Mouse (Mus musculus): ENCODE results near the gene Itgb4.
"Not testable (repeated sequence)": the region's sequence is repeated elsewhere in the genome, so short reads cannot be mapped to it uniquely, and the experiment has no call there.

Gene Itgb4

DNA sequence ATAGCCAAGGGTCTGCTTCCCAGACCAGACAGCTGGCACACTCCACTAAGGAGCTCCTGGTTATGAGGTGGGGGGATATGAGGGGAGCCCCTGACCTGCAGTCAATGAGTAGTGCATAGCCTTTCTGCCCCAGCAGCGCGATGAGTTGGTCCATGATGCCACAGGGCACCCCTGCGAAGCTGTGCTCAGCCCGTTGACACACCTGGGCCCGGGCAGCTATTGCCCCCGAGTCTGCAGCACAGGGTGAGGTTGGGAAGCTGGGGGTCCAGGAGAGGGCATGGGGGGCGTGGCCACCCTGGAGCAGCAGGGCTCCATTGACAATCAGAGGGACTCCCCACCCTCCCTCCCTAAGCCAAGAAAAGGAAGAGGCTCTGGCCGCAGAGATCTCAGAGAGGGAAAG is 35.6 kb downstream of the Itgb4 start:
- DNase-seq = peak; percentile 18

- DNase-seq = no peak
These were observed 36.4 kb downstream of the Itgb4 start for GRCm38 (mm10) chr11:116010948-116011347.

- peak; percentile 38 for DNase-seq
These were observed 37.2 kb downstream of the Itgb4 start for GRCm38 (mm10) chr11:116011529-116012261.

DNA sequence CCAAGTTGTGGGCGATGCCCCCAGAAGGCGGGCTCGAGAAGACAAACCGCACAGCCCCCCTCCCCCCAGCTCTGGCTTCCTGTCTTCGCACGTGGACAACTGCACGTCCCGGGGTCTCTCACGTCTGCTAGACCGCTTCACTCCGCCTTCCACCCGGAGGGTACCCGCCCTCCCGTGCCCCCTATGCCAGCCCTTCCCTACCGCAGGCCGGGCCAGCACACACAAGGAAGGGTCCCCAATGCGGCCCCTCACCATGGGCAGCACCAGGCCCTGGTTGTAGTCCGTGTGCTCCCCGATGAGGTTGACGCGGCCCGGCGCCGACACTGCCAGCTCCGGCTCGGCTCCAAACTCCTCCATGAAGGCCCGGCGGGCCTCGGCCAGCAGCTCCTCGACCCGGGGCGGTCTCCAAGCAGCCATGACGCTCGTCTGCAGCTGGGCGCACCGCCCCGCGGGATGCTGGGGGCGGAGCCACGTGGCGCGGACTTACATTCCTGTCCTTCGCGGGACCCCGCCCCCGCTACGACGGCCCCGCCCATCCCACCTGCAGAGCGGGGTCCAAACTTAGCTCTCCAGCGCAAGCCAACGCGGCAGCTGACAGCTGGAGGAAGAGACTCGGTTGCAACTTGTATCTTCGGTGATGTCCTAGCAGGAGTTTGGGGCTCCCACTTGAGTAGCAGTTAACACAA is 37.9 kb downstream of the Itgb4 start, which contains the start of gene Galk1:
Gene Galk1, minus strand, starts transcription at position 458 of the 686 bp plus-strand sequence.
- DNase-seq = peak; percentile 99

DNA sequence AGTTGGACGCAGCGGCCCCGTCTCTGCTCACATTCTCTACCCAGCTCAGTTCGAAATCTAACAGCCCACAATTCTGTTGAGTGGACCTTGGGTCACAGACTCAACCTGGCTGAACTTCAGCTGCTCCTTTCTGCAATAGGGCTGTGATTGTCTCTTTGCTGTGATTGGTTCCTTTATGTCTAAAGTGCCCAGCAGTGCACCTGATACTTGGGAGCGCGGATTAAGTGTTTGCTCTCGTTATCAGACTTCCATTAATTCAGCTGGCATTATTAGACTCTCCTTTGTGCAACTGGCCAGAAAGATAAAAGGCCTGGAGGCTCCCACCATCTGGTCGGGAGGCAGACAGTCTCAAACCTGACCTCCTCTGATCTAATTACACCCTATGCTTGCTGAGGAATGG is 40.3 kb downstream of the Itgb4 start:
- DNase-seq = no peak

DNA sequence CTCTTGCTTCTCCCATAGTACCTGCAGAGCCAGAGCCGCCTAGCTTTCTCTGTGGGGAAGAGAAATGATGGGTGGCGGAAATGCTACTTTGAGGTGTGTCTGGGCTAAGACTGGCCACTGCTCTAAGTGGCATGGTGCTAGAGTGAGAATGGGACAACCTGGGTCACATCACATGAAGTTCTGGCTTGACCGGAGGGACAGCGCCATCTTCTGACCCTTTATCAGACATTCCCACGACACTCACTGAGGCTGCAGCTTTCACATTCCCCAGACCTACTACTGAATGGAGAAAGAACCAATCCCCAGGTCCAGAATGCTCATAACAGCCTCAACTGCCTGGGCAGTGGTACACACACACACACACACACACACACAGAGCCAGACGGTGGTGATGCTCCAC is 43.6 kb downstream of the Itgb4 start:
- DNase-seq = peak; percentile 52

DNA sequence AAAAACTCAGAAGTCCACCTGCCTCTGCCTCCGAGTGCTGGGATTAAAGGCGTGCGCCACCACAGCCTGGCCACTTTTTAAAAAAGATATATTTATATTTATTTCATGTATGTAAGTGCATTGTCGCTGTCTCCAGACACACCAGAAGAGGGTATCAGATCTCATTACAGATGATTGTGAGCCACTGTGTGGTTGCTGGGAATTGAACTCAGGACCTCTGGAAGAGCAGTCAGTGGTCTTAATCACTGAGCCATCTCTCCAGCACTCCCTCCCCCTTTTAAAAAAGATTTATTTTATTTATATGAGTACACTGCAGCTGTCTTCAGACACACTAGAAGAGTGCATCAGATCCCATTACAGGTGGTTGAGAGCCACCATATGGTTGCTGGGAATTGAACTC is 44.4 kb downstream of the Itgb4 start:
- not testable (repeated sequence) for DNase-seq

DNA sequence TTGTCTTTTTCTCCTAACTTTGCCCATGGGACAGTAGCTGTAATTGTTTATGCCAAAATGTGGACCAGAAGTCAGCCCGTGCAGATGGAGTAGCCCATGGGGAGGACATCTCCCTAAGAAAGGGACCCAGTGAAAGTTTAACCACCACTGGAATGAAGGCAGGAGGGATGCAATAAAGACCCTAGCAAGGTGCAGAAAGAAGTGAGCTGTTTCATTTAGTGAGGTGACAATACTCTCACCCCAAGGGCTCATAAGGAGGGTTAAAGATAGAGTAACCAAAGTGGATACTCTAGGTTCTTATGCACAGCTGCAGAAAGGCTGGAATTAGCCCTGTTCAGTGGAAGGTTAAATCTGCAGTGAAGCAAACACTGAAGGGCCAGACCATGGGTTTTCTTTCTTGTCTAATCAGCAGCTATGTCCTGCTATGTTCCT is 44.9 kb downstream of the Itgb4 start:
- DNase-seq = no peak

DNA sequence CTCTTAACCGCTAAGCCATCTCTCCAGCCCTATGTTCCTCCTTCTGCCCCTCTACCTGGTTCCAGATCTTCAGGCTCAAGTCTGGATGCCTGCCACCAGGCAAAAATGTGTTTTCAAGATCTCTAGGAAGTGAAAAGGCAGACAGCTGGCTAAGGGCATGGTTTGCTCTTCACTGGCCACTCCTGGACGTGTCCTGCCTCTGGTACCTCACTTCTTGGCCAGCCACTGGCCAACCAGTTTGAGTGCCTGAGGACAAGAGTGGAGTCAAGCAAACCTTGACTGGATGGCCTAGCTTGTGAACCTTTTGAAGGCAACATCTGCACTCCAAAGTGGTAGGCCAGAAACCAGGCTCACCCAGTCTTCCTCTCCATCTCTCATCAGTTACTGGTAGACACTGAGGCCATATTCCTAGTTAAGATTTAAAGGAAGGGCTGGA is 45.5 kb downstream of the Itgb4 start:
- peak; percentile 32 for DNase-seq

DNA sequence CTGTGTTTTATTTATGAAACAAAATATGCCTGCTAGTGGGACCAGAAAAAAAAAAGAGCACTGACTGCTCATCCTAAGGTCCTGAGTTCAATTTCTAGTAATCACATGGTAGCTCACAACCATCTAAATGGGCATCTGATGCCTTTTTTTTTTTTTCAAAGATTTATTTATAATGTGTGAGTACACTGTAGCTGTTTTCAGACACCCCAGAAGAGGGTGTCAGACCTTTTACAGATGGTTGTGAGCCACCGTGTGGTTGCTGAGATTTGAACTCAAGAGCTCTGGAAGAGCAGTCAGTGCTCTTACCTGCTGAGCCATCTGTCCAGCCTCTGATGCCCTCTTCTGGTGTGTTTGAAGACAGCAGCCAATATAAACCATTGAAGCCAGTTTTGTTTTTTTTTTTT is 46.0 kb downstream of the Itgb4 start:
- DNase-seq = peak; percentile 52

DNA sequence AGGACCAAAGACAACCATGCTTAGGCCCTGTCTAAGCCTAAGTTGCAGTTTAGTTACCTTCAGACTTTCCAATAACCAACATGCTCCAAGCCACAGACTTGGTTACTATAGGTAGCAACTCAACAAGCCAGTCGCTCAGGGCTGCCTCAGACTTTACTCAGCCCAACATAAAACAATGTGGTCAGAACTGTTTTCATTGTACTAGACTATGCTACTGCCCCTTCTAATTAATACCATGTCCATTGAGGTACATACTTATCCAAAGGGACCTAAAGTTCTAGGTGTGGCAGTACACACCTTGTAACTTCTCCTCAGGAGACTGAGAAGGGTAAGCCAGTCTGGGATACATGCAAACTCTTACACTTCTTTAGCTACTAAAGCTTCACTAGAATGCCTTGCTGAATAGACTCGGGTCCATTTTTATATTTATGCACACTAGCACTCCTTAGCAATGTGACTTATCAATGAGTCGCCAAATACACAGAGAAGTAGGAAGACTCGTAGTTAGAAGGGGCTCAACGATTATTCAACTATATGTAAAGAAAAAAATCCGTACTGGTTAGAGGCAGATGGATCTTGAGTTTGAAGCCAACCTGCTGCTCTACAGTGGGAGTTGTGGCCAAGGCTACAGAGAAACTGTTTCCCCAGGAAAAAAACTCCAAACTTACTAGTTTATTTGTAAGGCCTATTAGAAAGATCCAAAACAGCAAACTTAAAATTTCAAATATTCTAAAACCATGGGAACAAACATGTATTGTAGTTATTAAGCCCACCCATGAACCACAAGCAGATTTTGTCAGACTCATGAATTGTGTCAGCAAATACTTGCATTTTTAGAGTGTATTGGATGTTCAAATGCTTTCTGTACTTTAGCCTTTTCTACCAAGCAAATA is 47.1 kb downstream of the Itgb4 start:
- DNase-seq = no peak

DNA sequence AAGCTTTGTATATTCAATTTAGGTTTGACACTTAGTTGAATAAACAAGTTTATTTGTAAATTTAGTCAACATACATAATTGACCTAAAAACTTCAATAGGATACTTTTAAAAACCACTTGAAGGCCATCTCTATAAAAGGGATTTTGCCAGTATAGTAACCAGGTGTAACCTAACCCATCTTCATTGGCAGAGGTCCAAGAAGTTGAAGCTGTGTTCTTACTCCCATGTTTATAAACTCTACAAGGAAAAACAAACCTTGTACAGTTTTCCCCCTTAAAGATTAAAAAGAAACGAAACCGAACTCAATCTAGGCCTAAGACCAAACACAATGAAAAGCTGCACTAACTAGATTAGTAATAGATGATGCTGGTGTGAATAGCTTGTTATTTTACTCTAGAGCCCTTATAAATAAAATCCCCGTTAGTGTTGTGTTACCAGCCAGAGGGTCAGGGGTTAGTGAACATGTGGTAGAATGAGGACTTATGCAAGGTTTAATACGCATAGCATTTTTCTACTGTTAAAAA is 47.8 kb downstream of the Itgb4 start:
- no peak for DNase-seq

GRCm38 (mm10) chr11:116023074-116023770 is 48.7 kb downstream of the Itgb4 start:
- peak; percentile 57 for DNase-seq

DNA sequence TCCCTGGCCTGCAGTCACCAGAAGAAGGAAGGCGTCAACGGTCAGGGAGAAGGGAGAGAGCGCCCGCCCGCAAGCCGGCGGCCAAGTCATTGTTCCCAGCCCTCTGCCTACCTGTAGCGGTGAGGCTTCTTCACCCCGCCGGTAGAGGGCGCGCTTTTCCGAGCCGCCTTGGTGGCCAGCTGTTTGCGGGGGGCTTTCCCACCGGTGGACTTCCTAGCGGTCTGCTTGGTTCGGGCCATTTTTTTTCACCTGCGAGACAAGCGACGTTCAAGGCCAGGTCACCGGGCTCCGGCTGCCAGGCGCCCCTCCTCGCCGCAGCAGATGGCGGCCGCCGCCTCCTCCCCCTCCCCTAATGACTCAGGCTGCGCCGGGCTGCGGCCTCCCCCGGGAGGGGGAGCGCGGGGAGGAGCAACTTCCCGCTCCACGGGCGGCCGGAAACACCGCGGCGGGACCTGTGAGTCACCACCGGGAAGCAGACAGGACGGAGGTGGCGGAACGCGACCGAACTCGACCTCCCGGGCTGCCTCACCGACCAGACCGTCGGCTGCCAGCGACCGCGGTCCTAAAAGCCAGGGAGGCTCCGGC is 49.4 kb downstream of the Itgb4 start:
- peak; percentile 91 for DNase-seq

- DNase-seq = peak; percentile 95
These were observed 49.9 kb downstream of the Itgb4 start for GRCm38 (mm10) chr11:116024356-116024808.

DNA sequence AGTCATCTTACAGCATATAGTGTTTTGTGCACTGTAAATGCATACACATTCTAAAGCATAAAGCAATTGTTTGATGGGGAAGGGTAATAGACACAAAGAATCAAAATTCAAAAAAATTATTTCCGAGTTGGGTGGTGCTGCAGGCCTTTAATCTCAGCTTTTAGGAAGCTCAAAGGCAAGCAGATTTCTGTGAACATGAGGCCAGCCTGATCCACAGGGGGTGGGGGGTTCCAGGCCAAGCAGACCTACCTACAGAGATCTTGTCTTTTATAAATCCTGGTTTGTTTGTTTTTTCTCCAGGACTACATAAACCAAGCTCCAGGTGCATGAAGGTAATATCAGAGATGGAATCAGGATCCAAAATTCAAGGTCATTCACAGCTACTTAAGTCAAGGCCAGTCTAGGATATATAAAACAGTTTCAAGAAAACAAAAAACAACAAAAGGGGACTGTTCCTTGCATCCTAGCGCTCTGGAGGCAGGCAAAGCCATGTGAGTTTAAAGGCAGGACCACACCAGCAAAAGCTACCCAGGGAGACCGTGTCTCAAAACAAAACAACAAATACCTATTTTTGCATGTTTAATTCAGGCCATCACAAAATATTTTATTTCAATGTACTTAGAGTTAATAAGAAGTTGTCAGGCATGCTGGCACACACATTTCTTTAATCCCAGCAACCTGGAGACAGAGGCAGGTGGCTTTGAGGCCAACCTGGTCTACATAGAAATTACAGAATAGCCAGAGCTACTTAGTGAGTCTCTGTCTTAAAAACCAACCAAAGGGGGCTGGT is 50.7 kb downstream of the Itgb4 start:
- peak; percentile 25 for DNase-seq

DNA sequence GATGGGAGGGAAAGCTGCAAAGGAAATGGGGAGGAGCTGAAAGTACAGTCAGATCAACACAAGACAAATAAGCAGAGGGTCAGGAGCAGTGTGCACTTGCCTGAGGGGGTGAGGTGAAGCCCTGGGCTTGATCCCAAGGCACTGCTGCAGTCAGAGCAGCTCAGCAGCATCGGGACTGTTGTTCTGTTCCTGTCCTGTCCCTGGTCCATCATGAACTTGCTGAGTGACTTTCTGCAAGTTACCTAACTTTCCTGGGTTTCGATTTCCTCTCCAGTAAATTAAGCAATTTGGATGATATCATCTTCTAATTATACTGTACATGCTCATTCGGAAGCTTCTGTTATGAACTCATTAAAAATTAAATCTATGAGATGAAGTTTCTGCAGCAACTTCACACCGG is 53.2 kb downstream of the Itgb4 start, which contains the start of gene H3f3b:
Gene H3f3b, minus strand, starts transcription at position 207 of the 400 bp plus-strand sequence.
- no peak for DNase-seq

GRCm38 (mm10) chr11:116028177-116028865 is 53.8 kb downstream of the Itgb4 start:
- no peak for DNase-seq

DNA sequence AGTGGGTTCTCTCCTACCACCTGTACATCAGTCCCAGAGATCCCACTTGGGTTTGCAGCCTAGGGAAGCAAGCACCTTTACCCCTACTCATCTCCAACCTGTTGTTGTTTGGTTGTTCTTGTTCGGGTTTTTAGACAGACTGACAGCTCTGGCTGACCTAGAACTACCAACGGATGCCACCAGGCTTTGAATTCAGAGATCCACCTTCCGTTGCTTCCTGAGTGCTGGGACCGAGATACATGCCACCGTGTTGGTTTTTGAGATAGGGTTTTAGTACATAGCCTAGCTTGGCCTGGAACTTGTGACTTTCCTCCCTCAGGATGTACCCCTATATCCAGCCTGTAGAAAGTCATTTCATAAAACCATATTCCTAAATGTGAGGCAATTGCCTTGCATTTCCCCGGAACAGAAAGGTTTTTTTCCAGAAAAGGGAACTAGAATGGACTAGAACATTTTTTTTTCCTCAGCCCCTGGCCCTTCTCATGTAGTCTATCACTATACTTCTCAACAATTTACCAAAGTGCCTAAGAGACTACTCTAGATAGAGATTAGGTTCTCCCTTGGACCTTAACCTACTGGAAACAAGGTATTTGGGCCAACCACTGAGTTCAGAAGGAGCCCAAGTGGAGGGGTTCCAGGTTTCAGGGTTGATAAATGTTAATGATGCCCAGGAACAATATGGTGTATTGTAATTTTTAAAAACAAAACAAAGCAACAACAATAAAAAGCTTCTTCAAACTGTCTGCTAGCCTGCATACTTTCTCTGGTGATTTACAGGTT is 54.8 kb downstream of the Itgb4 start:
- no peak for DNase-seq
